Mouse (Mus musculus) liver, postnatal 0 days (tissue): Measurements from ENCODE around the gene Vps52.

Experiments
- CTCF ChIP-seq: sonication (generic); IDR thresholded peaks from 2 replicates; pipeline ENCODE4 v1.5.1; 2016; ENCODE audit warnings: antibody characterized with exemption, low read depth
- EP300 ChIP-seq: IDR thresholded peaks from 2 replicates; pipeline ENCODE4 v1.6.1; 2016; ENCODE audit warnings: antibody characterized with exemption, low read depth, mild to moderate bottlenecking

GRCm38 (mm10) chr17:33958451-33958850, 2.8 kb downstream of the Vps52 start:
- no peak for TF ChIP-seq CTCF
- no peak for TF ChIP-seq EP300
